Mouse (Mus musculus) lung, adult 2 months (tissue): ENCODE measurements around the gene Adtrp.

Experiments used
- CTCF ChIP-seq: fragments of 200-500 bp; IDR thresholded peaks from 2 replicates; pipeline ENCODE4 v1.5.1; 2011; ENCODE audit warnings: mild to moderate bottlenecking, low read length, control low read depth; ENCODE audit not compliant: insufficient read depth
- POLR2A ChIP-seq: fragments of 200-500 bp; IDR thresholded peaks from 2 replicates; pipeline ENCODE4 v1.6.1; 2011; ENCODE audit warnings: low read depth, mild to moderate bottlenecking, control low read depth, low read length, borderline replicate concordance; ENCODE audit errors: extremely low read depth

DNA sequence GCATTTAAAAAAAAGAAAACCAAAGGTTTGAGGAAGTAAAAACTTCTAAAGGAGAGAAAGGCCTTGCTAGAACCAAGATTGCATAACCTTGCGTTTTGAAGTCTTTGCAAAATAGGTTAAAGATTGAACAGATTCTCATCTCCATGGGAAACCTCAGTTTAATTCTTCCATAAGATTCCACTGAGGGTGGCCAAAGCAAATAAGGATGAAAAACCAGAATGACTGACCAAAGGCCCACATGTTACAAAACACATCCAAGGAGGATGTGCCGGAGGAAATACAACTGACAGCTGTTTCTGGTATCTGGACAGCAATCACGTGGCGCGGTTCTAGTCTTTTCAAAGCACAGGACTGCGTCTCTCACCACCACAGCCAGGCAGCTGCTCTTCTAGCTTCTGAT is 18.1 kb upstream of the Adtrp start:
- TF ChIP-seq CTCF (no peak), POLR2A (no peak)
